Mouse (Mus musculus): ENCODE data around the gene Map3k6. TPM values are rescaled to one million over a fixed set of nuclear protein-coding genes. Genes with fewer than 3 reads are reported as not detected.

Gene Map3k6
- 0.39 to 0.69 TPM (median 0.45 TPM) in 3 of 4 replicates, not detected in the other for total RNA-seq (2023; ENCODE audit: inconsistent age)

GRCm38 (mm10) chr4:133240490-133240921 is at the start of gene Map3k6:
TSS of gene Map3k6 (plus strand) at chr4:133240818.

GRCm38 (mm10) chr4:133211751-133212561 is 28.7 kb upstream of the Map3k6 start, which contains the start of the genes Cd164l2 and Gpr3:
TSS of gene Cd164l2 (plus strand) at chr4:133212131.
TSS of gene Gpr3 (minus strand) at chr4:133212536.

GRCm38 (mm10) chr4:133262882-133263281 is 22.3 kb downstream of the Map3k6 start, which contains the start of gene Sytl1:
TSS of gene Sytl1 (minus strand) at chr4:133263113.

GRCm38 (mm10) chr4:133277104-133278026 is 36.7 kb downstream of the Map3k6 start, which contains the start of gene Tmem222:
TSS of gene Tmem222 (minus strand) at chr4:133277792.

Other genes with a start within 250 kb of the Map3k6 start
- 67.0 to 73.4 TPM (median 70.2 TPM) in 4 replicates for gene Ahdc1, start 229.6 kb upstream of the Map3k6 start, total RNA-seq (2023; ENCODE audit: inconsistent age)
- 280 to 329 TPM (median 305 TPM) in 4 replicates for gene Wasf2, start 110.3 kb upstream of the Map3k6 start, total RNA-seq (2023; ENCODE audit: inconsistent age)
- gene Cd164l2, start 28.7 kb upstream of the Map3k6 start, total RNA-seq (2023; ENCODE audit: inconsistent age) = 1.8 to 3.3 TPM (median 2.1 TPM) in 4 replicates
- 3.3 to 4.3 TPM (median 4.1 TPM) in 4 replicates for gene Gpr3, start 28.3 kb upstream of the Map3k6 start, total RNA-seq (2023; ENCODE audit: inconsistent age)
- 0.78 to 1.3 TPM (median 0.98 TPM) in 4 replicates for gene Sytl1, start 22.3 kb downstream of the Map3k6 start, total RNA-seq (2023; ENCODE audit: inconsistent age)
- 45.5 to 59.9 TPM (median 55.0 TPM) in 4 replicates for gene Tmem222, start 37.0 kb downstream of the Map3k6 start, total RNA-seq (2023; ENCODE audit: inconsistent age)
- 39.5 to 56.0 TPM (median 41.1 TPM) in 4 replicates for gene Wdtc1, start 112.7 kb downstream of the Map3k6 start, total RNA-seq (2023; ENCODE audit: inconsistent age)
- gene Slc9a1, start 128.9 kb downstream of the Map3k6 start, total RNA-seq (2023; ENCODE audit: inconsistent age) = 45.8 to 52.1 TPM (median 48.3 TPM) in 4 replicates
- gene Tent5b, start 239.3 kb downstream of the Map3k6 start, total RNA-seq (2023; ENCODE audit: inconsistent age) = not detected in 4 replicates

Measured in B cell, adult (primary cell).